Mouse (Mus musculus) heart, postnatal 14 days (tissue): ENCODE measurements at regions not wholly inside any gene's neighbourhood (a gene's known extent, or its start where the extent isn't known, plus 50 kb on each side); places are given as distances from the start of the nearest gene placed in this dataset.

Experiments used
- DNase-seq, 2 experiments: peaks; one replicate each; pipeline ENCODE4 v3.0.0; 2021 to 2022
- intact Hi-C: fragments of 180-260 bp; cut with DNase I; formaldehyde crosslinking; loops from one replicate; pipeline ENCODE4 v1.15.1; 2025

GRCm38 (mm10) chr6:52105031-52105593 is 53.0 kb downstream of the Hoxa1 start:
- no peak for DNase-seq
- intact Hi-C loops: no loop called here

GRCm38 (mm10) chr6:52104141-52104540 is 54.0 kb downstream of the Hoxa1 start:
- intact Hi-C loops: no loop called here
- no peak for DNase-seq

- no peak for DNase-seq
- intact Hi-C loops: no loop called here
Observed at GRCm38 (mm10) chr6:52103661-52104060, 54.5 kb downstream of the Hoxa1 start.

DNA sequence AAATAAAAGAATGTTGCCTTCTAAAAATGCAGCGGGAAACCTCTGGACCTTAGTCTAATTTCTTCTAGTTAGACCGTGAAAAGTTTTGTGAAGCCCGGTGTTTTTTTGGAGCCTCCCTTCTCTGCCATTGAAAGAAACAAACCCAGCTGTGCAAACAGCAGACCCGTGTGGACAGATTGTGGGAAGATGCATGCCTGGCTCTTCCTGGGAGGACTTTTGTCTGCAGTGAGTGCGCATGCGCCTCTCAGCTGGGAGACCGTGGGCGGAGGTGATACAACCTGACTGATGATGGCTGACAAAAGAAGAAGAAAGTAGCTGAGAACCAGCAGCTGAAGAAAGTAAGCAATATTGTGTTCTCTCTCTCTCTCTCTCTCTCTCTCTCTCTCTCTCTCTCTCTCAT is 55.4 kb downstream of the Hoxa1 start:
- peak; percentile 30 to 32 for DNase-seq
- intact Hi-C loops: no loop called here

GRCm38 (mm10) chr6:52102179-52102578 is 55.9 kb downstream of the Hoxa1 start:
- intact Hi-C loops: no loop called here
- peak; percentile 38 to 40 for DNase-seq

DNA sequence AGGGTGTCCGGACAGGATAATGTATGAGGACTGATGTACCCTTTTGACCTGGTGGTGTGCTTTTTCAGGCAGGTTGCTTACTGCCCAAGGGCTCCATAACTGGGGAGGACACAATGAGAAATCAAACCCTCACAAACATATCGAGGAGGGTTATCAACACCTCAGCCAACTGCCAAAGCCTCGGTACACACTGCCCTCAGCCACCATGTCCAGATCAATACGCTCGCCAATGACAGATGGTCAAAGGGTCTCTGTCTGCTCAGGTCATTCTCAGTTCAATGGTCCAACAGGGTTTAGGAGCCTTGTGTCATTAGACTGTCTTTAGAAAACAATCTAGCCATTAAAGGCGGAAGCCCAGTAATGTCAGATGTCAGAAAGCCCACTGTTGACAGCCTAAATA is 56.9 kb downstream of the Hoxa1 start:
- intact Hi-C loops: no loop called here
- DNase-seq: no peak

- intact Hi-C loops: no loop called here
- no peak for DNase-seq
Observed at GRCm38 (mm10) chr6:52098851-52099250, 59.3 kb downstream of the Hoxa1 start.

DNA sequence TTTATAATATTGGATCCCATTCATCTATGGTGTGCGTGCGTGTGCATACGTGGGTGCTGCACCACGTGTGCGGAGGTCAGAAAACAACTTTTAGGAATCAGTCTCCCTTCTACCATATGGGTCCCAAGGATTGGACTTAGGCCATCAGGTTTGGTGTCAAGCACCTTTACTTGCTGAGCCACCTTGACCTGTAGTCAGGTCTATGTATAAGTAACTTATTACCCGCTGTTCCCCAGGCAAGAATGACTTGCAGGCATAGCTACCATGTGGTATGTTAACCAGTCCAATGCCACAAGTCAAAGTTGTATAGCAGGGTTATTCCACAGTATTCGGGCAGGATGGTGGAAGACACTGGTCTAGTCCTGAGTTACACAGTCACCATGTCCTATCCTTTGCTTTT is 62.5 kb downstream of the Hoxa1 start:
- intact Hi-C loops: no loop called here
- no peak for DNase-seq

DNA sequence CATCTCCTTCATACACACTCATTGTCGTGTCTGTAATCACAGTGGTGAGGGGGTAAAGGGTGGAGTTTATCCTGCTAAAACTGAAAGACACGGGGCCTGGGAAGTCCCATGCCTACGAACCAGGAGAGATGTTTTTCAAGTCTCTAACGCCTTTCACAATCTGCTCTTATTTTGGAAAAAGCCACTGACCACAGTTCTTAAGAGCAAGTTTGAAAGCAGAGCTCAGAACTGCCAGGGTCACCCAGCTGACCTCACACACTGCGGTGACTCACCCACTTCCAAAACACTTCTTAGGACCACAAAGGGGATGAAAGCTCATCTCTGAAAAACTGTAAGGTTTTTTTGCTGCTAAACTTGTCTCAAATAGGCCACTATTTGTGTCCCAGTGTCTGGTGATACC is 66.7 kb downstream of the Hoxa1 start:
- intact Hi-C loops: no loop called here
- DNase-seq: no peak

GRCm38 (mm10) chr6:52085932-52086643 is 72.0 kb downstream of the Hoxa1 start:
- peak; percentile 36 to 53 for DNase-seq
- intact Hi-C loops: loop anchor here (5.0 kb wide), 1 partner anchor 111 kb away; no protein-coding TSS in a partner anchor

GRCm38 (mm10) chr6:52084622-52085021 is 72.3 kb upstream of the Skap2 start:
- intact Hi-C loops: loop anchor here (5.0 kb wide), 1 partner anchor 113 kb away; no protein-coding TSS in a partner anchor
- no peak for DNase-seq

GRCm38 (mm10) chr6:52079501-52079900 is 67.2 kb upstream of the Skap2 start:
- intact Hi-C loops: no loop called here
- no peak for DNase-seq

DNA sequence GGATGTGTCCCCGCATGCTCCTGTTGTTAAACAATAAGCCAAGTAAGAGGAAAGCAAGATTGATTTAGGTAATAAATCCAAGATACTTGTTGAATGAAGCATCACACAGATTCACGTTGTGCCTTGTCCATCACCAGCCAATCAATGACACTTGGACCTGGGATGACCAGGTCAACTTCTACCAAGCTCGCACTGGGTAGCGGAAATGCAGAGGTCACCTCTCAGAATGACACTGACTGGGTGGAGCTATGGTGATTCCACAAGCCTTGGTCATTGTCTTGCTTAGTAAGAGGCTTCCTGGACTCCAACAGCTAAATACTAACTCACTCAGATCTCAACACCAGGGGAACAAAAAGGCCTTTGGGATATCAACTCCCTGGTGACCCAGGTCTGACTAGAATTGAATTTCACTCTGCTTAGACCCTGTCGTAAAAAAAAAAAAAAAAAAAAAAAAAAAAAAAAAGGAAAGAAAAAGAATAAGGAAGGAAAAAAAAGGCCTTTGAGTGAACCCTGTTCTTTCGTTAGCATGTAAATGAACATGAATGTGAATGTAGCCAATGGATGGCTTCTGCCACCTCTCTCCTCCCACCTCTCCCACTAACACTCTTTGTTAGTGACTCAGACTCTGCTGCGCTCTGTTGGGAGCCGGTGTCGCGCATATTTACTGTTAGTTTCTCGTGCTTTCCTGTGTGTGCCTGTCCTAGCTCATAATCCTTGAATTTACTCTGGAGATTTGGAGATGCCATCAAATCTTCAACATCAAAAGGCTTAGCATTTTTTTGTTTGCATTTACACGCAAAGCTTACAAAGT is 66.4 kb upstream of the Skap2 start:
- no peak for DNase-seq
- intact Hi-C loops: no loop called here

DNA sequence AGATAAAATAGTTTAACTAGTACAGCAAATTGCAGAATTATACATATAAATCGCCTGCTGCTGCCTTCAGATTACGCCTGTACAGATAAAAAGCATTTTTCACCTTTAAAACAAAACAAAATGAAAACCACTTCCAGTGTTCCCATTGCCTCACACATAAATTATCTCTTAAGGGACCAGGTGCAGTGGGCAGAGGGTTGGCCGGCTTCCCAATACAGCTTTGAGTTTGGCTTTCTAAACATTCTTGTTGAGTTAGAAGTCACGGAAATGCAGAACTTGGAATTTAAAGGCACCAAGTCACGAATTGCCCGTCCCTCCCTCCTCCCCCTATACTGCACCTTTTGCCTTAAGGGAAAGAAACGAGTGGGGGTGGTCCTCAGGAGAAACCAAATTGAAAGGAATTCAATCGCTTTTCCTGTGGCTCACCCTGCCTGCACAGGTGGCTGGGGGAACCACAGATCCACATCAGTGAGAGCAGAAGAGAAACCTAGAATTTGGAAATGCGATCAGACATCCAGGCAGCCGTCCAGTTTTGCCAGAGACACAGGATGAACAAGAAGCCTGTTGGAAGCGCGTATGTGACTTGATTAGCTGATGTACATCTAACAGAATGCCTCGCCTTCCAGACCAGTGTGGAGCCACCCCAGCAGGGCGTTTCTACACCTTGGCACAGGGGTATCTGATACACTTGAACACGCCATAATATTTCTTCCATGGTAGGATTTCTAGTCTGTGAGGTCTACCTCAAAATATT is 64.0 kb upstream of the Skap2 start:
- no peak for DNase-seq
- intact Hi-C loops: no loop called here

GRCm38 (mm10) chr6:52074904-52075303 is 62.6 kb upstream of the Skap2 start:
- DNase-seq: no peak
- intact Hi-C loops: no loop called here

GRCm38 (mm10) chr6:52067151-52067550 is 54.8 kb upstream of the Skap2 start:
- no peak for DNase-seq
- intact Hi-C loops: no loop called here

DNA sequence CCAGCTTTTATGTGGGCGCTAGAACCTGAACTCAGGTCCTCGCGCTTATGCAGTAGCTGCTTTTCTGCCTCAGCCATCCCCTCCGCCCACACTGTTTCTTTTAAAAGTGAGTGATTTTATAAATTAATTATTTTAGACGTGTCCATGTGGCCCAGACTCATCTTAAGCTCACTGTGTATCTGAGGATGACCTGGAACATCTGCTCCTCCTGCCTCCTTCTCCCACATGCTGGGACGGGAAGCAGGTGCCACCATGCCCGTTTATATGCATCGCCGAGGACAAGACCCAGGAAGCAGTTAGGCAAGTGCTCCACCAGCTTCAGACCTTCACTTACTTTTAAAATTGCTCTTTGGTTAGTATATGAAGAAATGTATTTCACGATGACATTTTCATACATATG is 53.3 kb upstream of the Skap2 start:
- intact Hi-C loops: no loop called here
- DNase-seq: no peak

DNA sequence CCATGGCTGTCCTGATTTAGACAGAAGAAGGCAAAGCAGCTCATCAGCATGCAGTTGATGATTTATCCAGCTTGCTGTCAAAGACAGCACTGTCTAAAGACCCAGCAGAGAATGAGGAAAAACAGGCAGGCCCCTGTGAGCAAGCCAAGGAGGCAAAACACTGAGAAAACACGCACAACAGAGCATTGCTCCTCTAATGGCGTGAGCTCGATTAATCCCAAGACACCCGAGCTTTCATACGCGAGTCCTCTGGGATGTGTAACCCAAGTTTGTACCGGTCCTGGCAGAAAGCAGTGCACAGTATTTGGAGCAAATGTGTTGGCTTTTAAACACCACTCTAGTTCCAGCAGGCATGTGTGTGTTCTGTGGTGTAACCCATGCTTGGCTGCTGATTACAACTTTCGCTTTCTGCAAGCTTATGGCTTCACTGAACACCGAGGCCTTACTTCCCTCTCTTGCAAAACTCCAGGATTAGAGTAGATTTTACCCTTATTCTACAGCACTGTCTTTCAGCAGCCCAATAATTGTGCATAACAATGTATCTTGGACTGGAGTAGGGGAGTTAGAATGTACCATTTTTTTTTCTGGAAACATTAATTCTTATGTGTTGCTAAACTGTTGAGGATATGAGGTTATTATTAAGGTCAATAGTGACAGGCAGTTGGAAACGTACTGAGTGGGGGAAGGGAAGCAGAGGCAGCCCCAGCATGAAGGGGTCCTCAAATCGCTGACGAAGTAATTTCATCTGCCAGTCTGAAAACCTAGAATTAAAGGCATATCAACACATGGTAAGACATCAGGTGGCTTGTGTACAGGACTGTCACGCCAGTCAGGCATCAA is 52.0 kb upstream of the Skap2 start:
- intact Hi-C loops: no loop called here
- peak; percentile 15 to 45 for DNase-seq
